Mouse (Mus musculus) brain, embryonic 14.5 days (tissue): ENCODE measurements around the gene Rab3il1. TPM values are rescaled to one million over a fixed set of nuclear protein-coding genes. Genes with fewer than 3 reads are reported as not detected.

Source experiments
- DNase-seq: peaks from one replicate; pipeline ENCODE4 v3.0.0-alpha.2; 2011; ENCODE audit warnings: low read depth
- CTCF ChIP-seq: fragments of 200-500 bp; IDR thresholded peaks from 2 replicates; pipeline ENCODE4 v1.5.1; 2012; ENCODE audit warnings: inconsistent platforms, mild to moderate bottlenecking, moderate library complexity, borderline replicate concordance; ENCODE audit not compliant: insufficient read depth, insufficient read length; ENCODE audit errors: extremely low read depth
- POLR2A ChIP-seq: fragments of 200-500 bp; IDR thresholded peaks from 2 replicates; pipeline ENCODE4 v1.6.1; 2012; ENCODE audit warnings: mild to moderate bottlenecking, inconsistent platforms, borderline replicate concordance; ENCODE audit not compliant: poor library complexity, insufficient read depth, insufficient read length, severe bottlenecking; ENCODE audit errors: extremely low read depth
- polyA plus RNA-seq: library from polyadenylated mRNA; depleted of rRNA; stranded (reverse); fragments of >200 nt; gene quantifications from 2 replicates; pipeline ENCODE4 v1.2.3, GENCODE M21; 2012

The Rab3il1 gene
- polyA plus RNA-seq, 1 experiment: 20.0 TPM

DNA sequence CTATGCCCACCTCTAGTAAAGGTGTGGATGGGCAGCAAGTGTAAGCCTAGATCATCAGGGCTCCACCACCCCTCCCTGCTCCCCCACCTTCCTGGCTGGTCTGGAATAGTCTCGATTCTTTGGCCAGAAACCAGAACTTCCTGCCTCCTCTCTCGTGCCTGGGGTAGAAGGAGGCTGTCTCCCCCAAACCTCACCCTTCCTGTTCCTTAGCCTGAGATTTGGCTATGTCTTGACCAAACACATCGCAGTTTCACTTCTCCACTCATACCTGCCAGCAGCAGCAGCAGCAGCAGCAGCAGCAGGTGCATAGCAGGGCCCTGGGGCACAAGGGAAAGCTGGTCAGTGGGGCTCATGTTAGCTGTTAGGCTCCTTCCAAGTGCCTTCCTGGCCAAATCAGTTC is 45.5 kb downstream of the Rab3il1 start:
- no peak for DNase-seq
- no peak for TF ChIP-seq CTCF
- no peak for TF ChIP-seq POLR2A

DNA sequence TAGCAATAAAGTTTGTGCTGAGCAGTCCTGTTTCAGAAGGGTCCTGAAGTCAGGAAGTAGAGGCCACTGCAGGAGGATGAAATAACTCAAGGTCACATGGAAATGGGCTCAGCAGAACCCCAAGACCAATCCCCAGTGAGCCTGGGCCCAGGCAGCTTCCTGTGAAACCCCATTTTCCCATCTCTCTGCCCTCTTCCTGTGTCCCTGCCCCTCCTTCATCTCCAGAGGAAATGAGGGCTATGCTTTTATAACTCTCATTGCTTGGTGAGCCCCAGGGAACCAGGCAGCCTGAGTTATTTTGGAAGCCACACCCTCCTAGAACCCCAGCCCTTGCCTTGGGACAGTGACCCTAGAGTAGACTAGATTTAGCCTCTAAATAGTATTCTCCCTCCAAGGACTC is 48.1 kb downstream of the Rab3il1 start:
- no peak for DNase-seq
- TF ChIP-seq CTCF (no peak), POLR2A (no peak)

DNA sequence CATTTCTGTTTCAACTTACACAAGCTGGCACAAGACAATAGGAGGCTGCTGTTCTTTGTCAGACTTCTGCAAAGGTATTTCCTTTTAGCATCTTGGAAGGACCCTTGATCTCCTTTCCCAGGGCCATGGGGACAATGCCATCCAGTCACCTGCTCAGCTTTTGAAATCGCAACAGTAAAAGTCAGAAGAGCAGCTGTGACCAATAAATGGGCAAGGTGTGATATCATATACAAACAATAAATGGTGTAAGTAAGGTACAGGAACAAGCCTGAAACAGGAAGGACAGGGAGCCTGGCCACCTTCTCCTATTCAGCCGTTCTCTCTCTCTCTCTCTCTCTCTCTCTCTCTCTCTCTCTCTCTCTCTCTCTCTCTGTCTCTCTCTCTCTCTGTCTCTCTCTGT is 49.0 kb downstream of the Rab3il1 start:
- DNase-seq: no peak
- TF ChIP-seq POLR2A: no peak
- no peak for TF ChIP-seq CTCF

DNA sequence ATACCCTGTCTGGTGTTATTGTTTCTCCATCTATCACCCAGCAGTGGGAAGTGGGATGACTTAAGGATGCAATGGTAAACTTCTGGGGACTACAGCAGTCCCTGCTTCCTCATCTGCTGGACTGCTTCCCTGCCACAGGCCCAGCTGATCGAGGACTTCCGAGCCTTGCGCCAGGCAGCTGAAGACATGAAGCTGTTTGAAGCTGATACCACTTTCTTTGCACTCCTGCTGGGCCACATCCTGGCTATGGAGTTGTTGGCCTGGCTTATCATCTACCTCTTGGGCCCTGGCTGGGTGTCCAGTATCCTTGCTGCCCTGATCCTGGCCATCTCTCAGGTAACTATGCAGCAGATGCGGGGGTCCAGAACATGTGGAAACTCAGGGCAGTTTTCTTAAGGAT is 51.2 kb downstream of the Rab3il1 start:
- TF ChIP-seq POLR2A (no peak), CTCF (no peak)

DNA sequence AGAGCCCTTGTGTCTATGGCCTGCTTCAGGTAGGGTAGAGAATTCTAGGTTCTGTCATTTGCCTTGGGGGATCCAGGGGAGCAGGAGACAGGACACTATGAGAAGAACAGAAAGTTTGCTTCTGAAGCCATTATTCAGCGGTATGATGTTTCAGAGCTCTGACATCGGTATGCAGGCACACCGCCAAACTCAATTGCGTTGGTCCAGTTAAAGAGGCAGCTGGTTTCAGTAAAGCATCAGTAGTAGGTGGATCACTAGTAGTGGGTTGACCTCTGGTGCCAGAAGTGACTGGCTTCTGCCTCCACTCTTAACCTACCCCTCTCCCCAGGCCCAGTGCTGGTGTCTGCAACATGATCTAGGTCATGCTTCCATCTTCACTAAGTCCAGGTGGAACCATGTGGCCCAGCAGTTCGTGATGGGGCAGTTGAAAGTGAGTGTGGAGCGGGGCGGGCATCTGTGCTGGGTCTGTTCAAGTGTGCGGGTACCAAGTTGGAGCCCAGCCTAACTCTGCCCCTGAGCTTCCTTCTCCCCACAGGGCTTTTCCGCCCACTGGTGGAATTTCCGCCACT is 52.3 kb downstream of the Rab3il1 start:
- DNase-seq: no peak
- no peak for TF ChIP-seq POLR2A
- no peak for TF ChIP-seq CTCF

More for the DNA sequence above, 51.2 kb downstream of the Rab3il1 start:
- no peak for DNase-seq

DNA sequence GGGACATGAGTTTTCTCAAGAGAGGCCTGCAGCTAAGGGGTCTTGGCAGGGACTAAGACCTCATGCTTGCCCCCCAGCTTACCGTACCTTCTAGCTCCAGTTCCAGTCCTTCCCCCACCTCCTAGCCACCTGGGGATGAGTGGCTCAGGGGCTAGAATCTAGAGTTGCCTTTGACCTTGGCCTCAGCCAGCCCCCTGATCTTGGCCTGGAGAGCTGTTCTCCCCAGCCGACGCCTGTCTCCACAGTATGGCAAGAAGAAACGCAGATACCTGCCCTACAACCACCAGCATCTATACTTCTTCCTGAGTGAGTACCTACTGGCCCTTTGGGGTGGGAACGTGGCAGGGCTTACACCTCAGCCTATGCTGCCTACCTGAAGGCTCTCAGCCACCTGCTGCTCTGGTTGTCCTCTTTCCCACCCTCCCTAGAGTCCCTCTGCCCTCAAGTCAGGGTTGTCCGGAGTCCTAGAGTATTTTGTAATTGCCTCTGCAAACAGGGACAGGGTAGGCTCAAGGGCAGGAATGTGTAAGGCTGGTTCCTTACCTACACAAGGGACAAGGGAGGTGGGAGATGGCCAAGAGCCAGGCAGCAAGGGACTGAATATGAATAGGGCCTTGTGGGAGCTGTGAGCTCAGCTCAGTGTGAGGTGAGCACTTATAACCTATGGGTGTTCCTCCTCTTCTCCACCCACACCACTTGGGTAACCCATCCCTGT is 53.0 kb downstream of the Rab3il1 start:
- DNase-seq: no peak
- TF ChIP-seq POLR2A: no peak

DNA sequence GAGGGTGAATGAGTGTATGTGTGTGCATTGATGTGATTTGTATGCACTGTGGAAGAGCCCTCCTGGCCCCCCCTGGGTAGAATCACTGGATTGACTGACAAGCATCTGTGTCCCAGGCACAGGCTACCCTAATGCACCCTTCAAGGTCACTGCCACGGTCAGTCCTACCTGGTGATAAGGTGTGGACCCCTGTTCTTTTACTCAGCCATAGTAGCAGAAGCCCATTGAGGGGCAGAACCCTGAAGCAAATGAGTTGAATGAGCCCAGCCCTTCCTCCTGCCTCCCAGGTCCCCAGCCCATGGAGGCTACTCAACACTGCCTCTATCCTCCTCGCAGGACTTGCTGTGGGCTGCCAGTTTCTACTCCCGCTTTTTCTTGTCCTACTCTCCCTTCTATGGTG is 53.8 kb downstream of the Rab3il1 start:
- DNase-seq: no peak
- TF ChIP-seq CTCF: no peak
- no peak for TF ChIP-seq POLR2A

DNA sequence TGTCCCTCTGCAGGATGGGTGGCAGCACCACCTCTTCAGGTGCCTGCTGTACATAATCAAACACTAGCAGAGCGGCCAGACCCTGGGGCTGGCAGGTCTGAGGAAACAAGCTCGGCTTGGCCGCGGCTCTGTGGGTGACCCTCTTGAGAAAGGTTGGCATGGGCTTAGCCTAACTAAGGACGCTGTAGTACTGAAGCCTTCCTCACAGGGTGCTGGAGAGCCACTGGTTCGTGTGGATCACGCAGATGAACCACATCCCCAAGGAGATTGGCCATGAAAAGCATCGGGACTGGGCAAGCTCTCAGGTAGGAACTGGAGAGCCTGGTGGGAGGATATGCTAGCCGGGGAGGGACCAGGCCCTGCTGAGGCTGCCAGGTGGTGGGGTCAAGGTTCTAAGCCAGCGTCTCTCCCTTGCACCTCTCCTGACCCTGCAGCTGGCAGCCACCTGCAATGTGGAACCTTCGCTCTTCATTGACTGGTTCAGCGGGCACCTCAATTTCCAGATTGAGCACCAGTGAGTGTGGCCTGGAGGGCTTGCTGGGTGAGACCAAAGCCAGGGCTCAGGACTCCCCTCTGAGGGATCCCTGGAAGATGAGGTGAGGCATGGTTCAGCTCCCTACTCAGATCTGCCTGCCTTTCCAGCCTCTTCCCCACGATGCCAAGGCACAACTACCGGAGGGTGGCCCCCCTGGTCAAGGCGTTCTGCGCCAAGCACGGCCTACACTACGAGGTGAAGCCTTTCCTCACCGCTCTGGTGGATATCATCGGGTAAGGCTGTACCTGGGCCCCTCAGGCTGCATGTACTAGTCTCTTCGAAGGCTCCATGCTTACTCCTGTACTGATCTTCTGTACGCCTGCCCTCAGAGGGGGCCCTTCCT is 54.6 kb downstream of the Rab3il1 start:
- TF ChIP-seq POLR2A (no peak), CTCF (no peak)
- DNase-seq: no peak

DNA sequence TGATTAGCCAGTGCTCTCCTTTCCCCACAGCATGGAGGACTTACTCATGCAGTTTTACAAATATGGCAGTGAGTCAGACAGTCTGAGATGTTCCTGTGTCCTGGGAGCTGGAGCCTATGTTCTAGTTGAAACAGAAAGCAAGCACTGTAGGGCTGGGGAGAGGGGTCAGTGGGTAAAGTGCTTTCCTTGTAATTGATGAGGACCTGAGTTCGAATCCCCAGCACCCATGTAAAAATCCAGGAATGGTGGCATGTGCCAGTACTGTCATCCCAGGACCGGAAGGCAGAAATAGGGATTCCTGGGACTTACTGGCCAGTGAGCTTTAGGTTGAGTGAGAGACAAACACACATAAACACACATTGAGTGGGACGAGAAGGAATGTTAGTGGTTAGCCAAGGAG is 55.2 kb downstream of the Rab3il1 start:
- TF ChIP-seq CTCF (no peak), POLR2A (no peak)
- DNase-seq: no peak

DNA sequence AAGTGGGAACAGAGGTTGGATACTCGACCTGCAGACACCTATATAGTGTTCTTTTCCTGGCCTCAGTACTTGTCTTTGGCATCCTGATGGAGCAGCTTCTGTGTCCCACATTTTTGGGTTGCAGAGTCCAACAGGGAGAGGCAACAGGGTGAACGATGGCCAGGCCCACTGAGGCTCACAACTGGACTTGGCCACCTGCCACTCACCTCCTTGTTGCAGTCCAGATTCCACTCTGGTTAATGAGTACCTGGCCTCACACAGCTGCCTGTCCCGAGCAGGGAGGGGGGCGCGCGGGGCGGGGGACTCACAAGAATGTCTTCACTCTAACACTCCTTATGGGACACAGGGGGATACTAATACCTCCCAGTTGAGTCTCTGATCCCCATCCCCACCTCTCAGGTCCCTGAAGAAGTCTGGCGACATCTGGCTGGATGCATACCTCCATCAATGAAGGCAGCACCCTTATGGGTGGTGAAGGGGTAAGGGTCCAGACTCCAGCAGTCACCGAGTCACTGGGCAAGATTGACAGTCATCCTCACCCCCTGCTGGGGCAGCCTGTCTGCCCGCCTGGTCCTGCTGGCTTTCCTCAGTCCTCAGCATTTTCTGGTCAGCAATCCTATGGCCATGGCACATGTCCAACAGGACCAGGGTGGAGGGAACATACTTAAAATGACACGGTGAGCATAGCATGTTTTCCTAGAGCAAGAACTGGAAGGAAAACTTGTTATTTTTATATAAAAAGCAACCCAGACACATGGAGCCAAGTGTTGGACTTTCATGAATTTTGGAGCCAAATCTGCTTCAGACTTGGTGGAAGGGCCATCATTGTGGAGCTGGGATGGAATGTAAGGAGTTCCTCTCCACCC is 56.2 kb downstream of the Rab3il1 start:
- DNase-seq: no peak
- TF ChIP-seq CTCF (no peak), POLR2A (no peak)

DNA sequence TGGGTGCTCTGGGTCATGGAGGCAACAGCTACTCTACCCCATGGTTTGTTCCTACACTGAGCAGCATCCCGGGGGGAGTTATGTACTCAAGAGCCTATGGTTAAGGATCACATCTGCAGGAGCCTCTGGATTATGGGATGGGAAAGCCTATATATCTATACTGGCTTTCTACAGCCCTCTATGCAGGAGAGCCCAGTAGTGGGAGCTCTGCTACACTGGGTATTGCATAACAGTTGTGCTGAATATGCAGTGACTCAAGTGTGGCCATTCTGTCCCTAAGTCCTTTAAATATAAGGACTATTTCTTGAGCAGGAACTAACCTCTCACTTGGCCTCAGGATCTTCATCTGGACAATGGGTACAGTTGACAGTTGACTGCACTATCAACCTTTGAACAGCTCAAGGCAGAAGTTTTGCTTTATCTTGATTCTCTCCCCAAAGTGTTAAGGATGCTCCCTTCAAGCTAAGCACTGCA is 56.9 kb downstream of the Rab3il1 start:
- TF ChIP-seq CTCF: no peak
- TF ChIP-seq POLR2A: no peak

More for the DNA sequence above, 56.9 kb downstream of the Rab3il1 start:
- no peak for DNase-seq
